Mouse (Mus musculus): ENCODE results near the gene Zfp273. TPM values are rescaled to one million over a fixed set of nuclear protein-coding genes. Genes with fewer than 3 reads are reported as not detected.

Gene Zfp273
- total and polyA plus RNA-seq, 3 experiments, result 0.13 to 5.8 (median 5.0) TPM

DNA sequence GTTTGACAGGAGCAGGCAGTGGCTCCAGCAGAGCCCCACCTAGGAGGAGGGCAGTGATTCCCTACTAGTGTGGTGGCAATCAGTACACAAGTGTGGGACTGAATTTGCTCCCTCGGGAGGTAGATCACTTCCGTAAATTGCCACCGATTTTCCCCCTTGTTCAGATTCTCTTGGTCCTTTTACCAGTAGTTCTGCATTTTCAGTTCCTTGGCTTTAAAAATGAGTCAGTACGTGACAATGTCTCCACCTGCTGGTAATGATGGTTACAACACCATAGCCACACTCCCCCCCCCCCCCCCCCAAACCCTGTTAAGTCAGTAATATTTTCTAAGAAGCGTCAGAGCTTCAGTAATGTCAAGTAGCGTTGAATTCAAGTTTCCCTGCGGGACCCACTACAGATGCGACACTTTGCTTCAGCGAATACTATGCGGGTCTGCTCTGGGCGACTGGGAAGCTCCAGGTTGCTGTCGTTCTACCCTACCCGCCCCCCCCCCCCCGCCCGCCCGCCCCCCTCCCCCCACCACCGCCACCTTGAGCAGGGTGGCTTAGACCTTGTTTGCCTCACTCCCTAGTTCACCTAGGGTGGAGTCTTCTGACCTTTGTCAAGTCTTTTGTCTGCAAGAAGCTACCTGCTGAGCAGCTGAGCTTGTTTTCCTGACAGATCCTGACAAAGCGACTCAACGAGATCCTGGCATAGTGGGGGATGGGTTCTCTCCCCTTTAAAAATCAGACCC is 30.7 kb downstream of the Zfp273 start:
- ATAC-seq (ENCODE audit: extremely low read depth, insufficient number of reproducible peaks, low FRiP score, poor library complexity, severe bottlenecking), result peak; percentile 34
- H3K4me1 ChIP-seq (ENCODE audit: insufficient read depth, low read depth, low read length), result peaks cover 6% of the 10 kb centered on the region

DNA sequence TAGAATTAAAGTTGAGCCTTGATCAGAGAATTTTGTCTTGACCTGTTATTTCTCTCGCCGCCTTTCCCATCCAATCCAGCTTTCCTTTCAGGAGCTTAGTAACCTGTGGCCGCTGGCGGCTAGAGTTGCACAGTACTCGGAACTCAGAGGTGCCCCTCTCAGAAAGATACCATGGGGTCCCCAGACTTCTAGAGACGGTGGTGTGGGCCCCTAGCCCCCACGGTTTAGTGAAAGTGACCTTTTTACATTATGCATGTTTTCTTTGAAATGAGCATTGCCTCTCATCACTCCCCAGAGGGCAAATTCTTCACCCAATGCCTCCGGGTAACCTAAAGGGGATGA is 31.3 kb downstream of the Zfp273 start:
- ATAC-seq (ENCODE audit: extremely low read depth, insufficient number of reproducible peaks, low FRiP score, poor library complexity, severe bottlenecking), result no peak
- H3K4me1 ChIP-seq (ENCODE audit: insufficient read depth, low read depth, low read length), result peaks cover 6% of the 10 kb centered on the region
- TF ChIP-seq POLR2AphosphoS5 (IDR thresholded peaks at IDR 0.05; ENCODE audit: insufficient replicate concordance, low read depth, low read length) (no peak), TAL1 (conservative IDR thresholded peaks at IDR 0.05; ENCODE audit: low read depth, low read length) (no peak), GATA2 (IDR thresholded peaks at IDR 0.05; ENCODE audit: borderline replicate concordance, low read depth, low read length) (no peak), GATA1 (IDR thresholded peaks at IDR 0.05; ENCODE audit: borderline replicate concordance, low read length) (no peak), CTCF (IDR thresholded peaks at IDR 0.05; ENCODE audit: low read depth, low read length) (no peak)

More for the DNA sequence above, 30.7 kb downstream of the Zfp273 start:
- H3K4me3 ChIP-seq (ENCODE audit: low read depth, low read length), result no peak overlapping the region
- no peaks in the 10 kb centered on the region for H3K27me3 ChIP-seq (ENCODE audit: insufficient read depth, low read length)
- peak; percentile 23 for DNase-seq (ENCODE audit: low spot score)
- H3K36me3 ChIP-seq (replicated peaks), result no peaks in the 10 kb centered on the region
- TF ChIP-seq GATA1 (IDR thresholded peaks at IDR 0.05; ENCODE audit: borderline replicate concordance, low read length) (no peak), POLR2AphosphoS5 (IDR thresholded peaks at IDR 0.05; ENCODE audit: insufficient replicate concordance, low read depth, low read length) (no peak)
- no peaks in the 10 kb centered on the region for H3K9me3 ChIP-seq (replicated peaks)

GRCm38 (mm10) chr13:67850361-67850760 is 36.8 kb downstream of the Zfp273 start:
- H3K4me3 ChIP-seq (ENCODE audit: low read depth, low read length), result no peak overlapping the region
- TF ChIP-seq GATA2 (IDR thresholded peaks at IDR 0.05; ENCODE audit: borderline replicate concordance, low read depth, low read length) (no peak), CTCF (IDR thresholded peaks at IDR 0.05; ENCODE audit: low read depth, low read length) (no peak), POLR2AphosphoS5 (IDR thresholded peaks at IDR 0.05; ENCODE audit: insufficient replicate concordance, low read depth, low read length) (no peak), GATA1 (IDR thresholded peaks at IDR 0.05; ENCODE audit: borderline replicate concordance, low read length) (no peak), TAL1 (conservative IDR thresholded peaks at IDR 0.05; ENCODE audit: low read depth, low read length) (no peak)
- no peaks in the 10 kb centered on the region for H3K27me3 ChIP-seq (ENCODE audit: insufficient read depth, low read length)
- no peaks in the 10 kb centered on the region for H3K36me3 ChIP-seq (replicated peaks)
- no peaks in the 10 kb centered on the region for H3K9me3 ChIP-seq (replicated peaks)
- no peaks in the 10 kb centered on the region for H3K4me1 ChIP-seq (ENCODE audit: insufficient read depth, low read depth, low read length)
- DNase-seq (ENCODE audit: low spot score) (no peak), ATAC-seq (ENCODE audit: extremely low read depth, insufficient number of reproducible peaks, low FRiP score, poor library complexity, severe bottlenecking) (no peak)

More for the DNA sequence above, 31.3 kb downstream of the Zfp273 start:
- Histone ChIP-seq H3K9me3 (replicated peaks) (no peaks in the 10 kb centered on the region), H3K36me3 (replicated peaks) (no peaks in the 10 kb centered on the region), H3K4me3 (ENCODE audit: low read depth, low read length) (no peak overlapping the region), H3K27me3 (ENCODE audit: insufficient read depth, low read length) (no peaks in the 10 kb centered on the region)
- no peak for DNase-seq (ENCODE audit: low spot score)

DNA sequence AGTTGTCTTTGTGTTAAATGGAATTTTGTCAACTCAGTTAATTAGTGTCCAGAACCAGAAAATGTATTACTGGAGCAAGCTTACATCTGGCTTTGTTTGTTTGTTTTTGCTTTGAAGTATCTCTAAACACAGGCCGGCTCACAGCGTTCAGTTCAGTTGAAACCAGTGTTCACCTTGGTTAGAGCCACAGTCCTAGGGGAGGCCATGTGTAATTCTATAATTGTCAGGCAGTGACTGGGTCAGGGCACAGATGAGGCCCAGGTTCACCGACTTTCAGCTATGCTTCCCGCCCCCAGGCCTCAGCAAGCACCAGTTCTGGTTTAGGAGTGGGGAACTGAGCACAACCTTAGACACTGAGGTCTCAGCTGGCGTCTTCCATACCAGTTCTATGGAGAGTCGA is 39.6 kb downstream of the Zfp273 start:
- TF ChIP-seq GATA1 (IDR thresholded peaks at IDR 0.05; ENCODE audit: borderline replicate concordance, low read length) (no peak), CTCF (IDR thresholded peaks at IDR 0.05; ENCODE audit: low read depth, low read length) (no peak), POLR2AphosphoS5 (IDR thresholded peaks at IDR 0.05; ENCODE audit: insufficient replicate concordance, low read depth, low read length) (no peak), GATA2 (IDR thresholded peaks at IDR 0.05; ENCODE audit: borderline replicate concordance, low read depth, low read length) (no peak), TAL1 (conservative IDR thresholded peaks at IDR 0.05; ENCODE audit: low read depth, low read length) (no peak)
- Histone ChIP-seq H3K36me3 (replicated peaks) (no peaks in the 10 kb centered on the region), H3K27me3 (ENCODE audit: insufficient read depth, low read length) (no peaks in the 10 kb centered on the region), H3K9me3 (replicated peaks) (no peaks in the 10 kb centered on the region), H3K4me3 (ENCODE audit: low read depth, low read length) (no peak overlapping the region), H3K4me1 (ENCODE audit: insufficient read depth, low read depth, low read length) (no peaks in the 10 kb centered on the region)
- ATAC-seq (ENCODE audit: extremely low read depth, insufficient number of reproducible peaks, low FRiP score, poor library complexity, severe bottlenecking) (no peak), DNase-seq (ENCODE audit: low spot score) (no peak)

DNA sequence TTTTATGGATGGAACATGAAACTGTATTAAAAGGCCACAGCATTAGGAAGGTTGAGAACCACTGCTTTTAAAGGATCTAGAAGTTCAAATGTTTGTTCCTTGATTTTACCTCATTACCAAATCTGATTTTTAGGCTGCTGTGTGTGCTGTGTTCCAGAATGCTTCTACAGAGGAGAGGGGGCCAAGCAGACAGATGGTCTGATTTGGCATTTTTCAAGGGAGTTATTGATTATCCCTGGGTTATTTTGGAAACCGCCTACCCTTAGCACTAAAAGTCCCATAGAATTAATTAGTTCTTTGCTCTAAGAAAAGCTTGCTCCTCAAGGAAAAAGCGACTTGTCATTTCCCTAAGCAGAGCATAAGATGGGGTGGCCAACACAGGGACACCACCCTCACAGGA is 40.4 kb downstream of the Zfp273 start:
- no peak for ATAC-seq (ENCODE audit: extremely low read depth, insufficient number of reproducible peaks, low FRiP score, poor library complexity, severe bottlenecking)
- Histone ChIP-seq H3K36me3 (replicated peaks) (no peaks in the 10 kb centered on the region), H3K4me1 (ENCODE audit: insufficient read depth, low read depth, low read length) (no peaks in the 10 kb centered on the region), H3K27me3 (ENCODE audit: insufficient read depth, low read length) (no peaks in the 10 kb centered on the region), H3K4me3 (ENCODE audit: low read depth, low read length) (no peak overlapping the region), H3K9me3 (replicated peaks) (no peaks in the 10 kb centered on the region)
- no peak for TF ChIP-seq TAL1 (conservative IDR thresholded peaks at IDR 0.05; ENCODE audit: low read depth, low read length)
- TF ChIP-seq GATA2 (IDR thresholded peaks at IDR 0.05; ENCODE audit: borderline replicate concordance, low read depth, low read length), result no peak
- TF ChIP-seq CTCF (IDR thresholded peaks at IDR 0.05; ENCODE audit: low read depth, low read length), result no peak
- no peak for TF ChIP-seq GATA1 (IDR thresholded peaks at IDR 0.05; ENCODE audit: borderline replicate concordance, low read length)
- TF ChIP-seq POLR2AphosphoS5 (IDR thresholded peaks at IDR 0.05; ENCODE audit: insufficient replicate concordance, low read depth, low read length), result no peak
- DNase-seq (ENCODE audit: low spot score), result no peak

DNA sequence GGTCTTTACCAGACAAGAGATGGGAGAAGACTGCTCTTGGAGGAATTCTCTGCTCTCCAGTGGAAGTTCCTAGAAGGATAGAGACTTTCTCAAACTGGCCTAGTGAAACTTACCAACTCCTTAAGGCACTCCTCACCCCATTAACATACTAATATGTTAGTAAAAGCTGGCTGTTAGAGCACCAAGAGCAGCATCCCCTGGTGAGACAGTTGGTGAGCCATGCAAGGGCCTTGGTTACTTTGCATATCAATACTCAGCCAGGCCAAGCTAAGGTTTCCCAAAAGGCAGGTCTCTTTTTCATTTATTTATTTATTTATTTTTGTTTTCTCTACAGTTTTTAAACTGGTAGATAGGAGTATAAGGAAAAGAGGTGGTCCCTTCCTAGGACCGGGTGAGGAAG is 43.8 kb downstream of the Zfp273 start:
- no peak for ATAC-seq (ENCODE audit: extremely low read depth, insufficient number of reproducible peaks, low FRiP score, poor library complexity, severe bottlenecking)
- no peak for TF ChIP-seq GATA1 (IDR thresholded peaks at IDR 0.05; ENCODE audit: borderline replicate concordance, low read length)
- TF ChIP-seq CTCF (IDR thresholded peaks at IDR 0.05; ENCODE audit: low read depth, low read length), result no peak
- no peak for TF ChIP-seq POLR2AphosphoS5 (IDR thresholded peaks at IDR 0.05; ENCODE audit: insufficient replicate concordance, low read depth, low read length)
- TF ChIP-seq TAL1 (conservative IDR thresholded peaks at IDR 0.05; ENCODE audit: low read depth, low read length), result no peak
- TF ChIP-seq GATA2 (IDR thresholded peaks at IDR 0.05; ENCODE audit: borderline replicate concordance, low read depth, low read length), result no peak

More for the DNA sequence above, 43.8 kb downstream of the Zfp273 start:
- Histone ChIP-seq H3K36me3 (replicated peaks) (no peaks in the 10 kb centered on the region), H3K4me3 (ENCODE audit: low read depth, low read length) (no peak overlapping the region), H3K9me3 (replicated peaks) (peaks cover 3% of the 10 kb centered on the region), H3K4me1 (ENCODE audit: insufficient read depth, low read depth, low read length) (no peaks in the 10 kb centered on the region), H3K27me3 (ENCODE audit: insufficient read depth, low read length) (no peaks in the 10 kb centered on the region)
- no peak for DNase-seq (ENCODE audit: low spot score)

Data from G1E (cell line).